Mouse (Mus musculus): ENCODE data around the gene Mtor.

DNA sequence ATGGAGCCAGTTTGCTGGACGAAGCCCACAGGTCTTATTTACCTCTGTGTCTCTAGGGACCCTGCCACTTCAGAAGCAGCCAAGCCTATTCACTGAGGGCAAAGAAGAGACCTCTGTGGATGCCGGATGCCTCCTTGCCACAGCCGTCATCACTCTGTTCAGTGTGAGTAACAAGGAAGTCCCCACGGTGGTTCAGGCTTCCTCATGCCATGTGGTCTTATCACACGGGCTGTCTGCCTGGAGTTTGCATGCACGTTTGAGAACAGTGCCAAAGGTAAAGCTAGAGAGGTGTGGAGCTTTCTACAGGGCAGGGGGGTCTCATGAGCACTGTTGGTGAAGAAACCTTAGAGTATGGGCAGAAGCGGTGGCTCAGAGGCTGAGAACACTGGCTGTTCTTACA lies 124.8 kb downstream of the Mtor start:
- TF ChIP-seq CTCF (IDR thresholded peaks at IDR 0.05; ENCODE audit: low read depth) (no peak), EP300 (IDR thresholded peaks at IDR 0.05; ENCODE audit: low read depth) (no peak)
